Mouse (Mus musculus) forebrain, embryonic 14.5 days (tissue): ENCODE results near the gene Mfsd2a. TPM values are rescaled to one million over a fixed set of nuclear protein-coding genes. Genes with fewer than 3 reads are reported as not detected.

Source experiments
- ATAC-seq: fragments of 200-750 bp; cut with Nextera tagmentation; 2 replicates; pipeline ENCODE4 v1.8.0; 2017; ENCODE audit warnings: mild to moderate bottlenecking, moderate library complexity
- DNase-seq: peaks from one replicate; pipeline ENCODE4 v3.0.0-alpha.2; 2015; ENCODE audit warnings: low spot score
- H3K27ac ChIP-seq: fragments of 300-500 bp; sonication (generic); 2 replicates; pipeline ENCODE4 v1.5.1; 2014; ENCODE audit warnings: low read depth, mild to moderate bottlenecking, control low read depth, low read length, moderate library complexity
- H3K27me3 ChIP-seq: fragments of 300-500 bp; sonication (generic); replicated peaks from 2 replicates; pipeline ENCODE4 v1.6.1; 2014; ENCODE audit warnings: low read length, control low read depth, mixed read lengths; ENCODE audit not compliant: control insufficient read depth, insufficient read depth
- H3K36me3 ChIP-seq: fragments of 300-500 bp; sonication (generic); 2 replicates; pipeline ENCODE4 v1.6.1; 2014; ENCODE audit warnings: low read length, control low read depth; ENCODE audit not compliant: control insufficient read depth, insufficient read depth
- H3K4me1 ChIP-seq: fragments of 300-500 bp; sonication (generic); 2 replicates; pipeline ENCODE4 v1.6.1; 2014; ENCODE audit warnings: antibody characterized with exemption, low read length, control low read depth; ENCODE audit not compliant: control insufficient read depth, insufficient read depth
- H3K4me2 ChIP-seq: fragments of 300-500 bp; sonication (generic); 2 replicates; pipeline ENCODE4 v1.6.1; 2014; ENCODE audit warnings: mild to moderate bottlenecking, control low read depth, low read length
- H3K4me3 ChIP-seq: fragments of 300-500 bp; sonication (generic); 2 replicates; pipeline ENCODE4 v1.5.1; 2014; ENCODE audit warnings: low read depth, low read length, control low read depth
- H3K9ac ChIP-seq: fragments of 300-500 bp; sonication (generic); 2 replicates; pipeline ENCODE4 v1.6.1; 2014; ENCODE audit warnings: mild to moderate bottlenecking, low read length, control low read depth, moderate library complexity
- H3K9me3 ChIP-seq: fragments of 300-500 bp; sonication (generic); replicated peaks from 2 replicates; pipeline ENCODE4 v1.6.1; 2016; ENCODE audit warnings: low read length, control low read depth, mixed read lengths; ENCODE audit not compliant: control insufficient read depth
- WGBS: fragments of 180-500 bp; shearing (Covaris S2); extraction: QIAGEN DNeasy Blood & Tissue Kit; methylation state at CpG from one replicate; pipeline ENCODE4 v1.1.7; 2014; 5-methylcytosine and 5-hydroxymethylcytosine counted together
- polyA plus RNA-seq: library from polyadenylated mRNA; unstranded; fragments of >200 nt; fragmentation: Nextera tagmentation; extraction: Ambion mirVana; gene quantifications from 2 replicates; pipeline ENCODE4 v1.2.1, GENCODE M21; 2014

Gene Mfsd2a
- polyA plus RNA-seq, 1 experiment from 2014 or later = 31.3 TPM

GRCm38 (mm10) chr4:122935466-122936099, 25.4 kb downstream of the Mfsd2a start:
- WGBS = 87% methylated on average over 9 of the region's 9 CpGs
- no peak overlapping the region for H3K9ac ChIP-seq
- H3K9me3 ChIP-seq = no peaks in the 10 kb centered on the region
- no peak overlapping the region for H3K27ac ChIP-seq
- no peaks in the 10 kb centered on the region for H3K36me3 ChIP-seq
- no peak overlapping the region for H3K4me3 ChIP-seq
- H3K4me1 ChIP-seq = no peaks in the 10 kb centered on the region
- ATAC-seq (no peak), DNase-seq (no peak)
- no peaks in the 10 kb centered on the region for H3K27me3 ChIP-seq
- no peak overlapping the region for H3K4me2 ChIP-seq

GRCm38 (mm10) chr4:122933857-122934256, 27.1 kb downstream of the Mfsd2a start:
- Histone ChIP-seq H3K9me3 (no peaks in the 10 kb centered on the region), H3K36me3 (no peaks in the 10 kb centered on the region), H3K4me2 (no peak overlapping the region), H3K9ac (no peak overlapping the region), H3K27me3 (no peaks in the 10 kb centered on the region), H3K4me3 (no peak overlapping the region), H3K4me1 (no peaks in the 10 kb centered on the region), H3K27ac (no peak overlapping the region)
- 61% methylated on average over 3 of the region's 3 CpGs for WGBS
- no peak for DNase-seq
- no peak for ATAC-seq

GRCm38 (mm10) chr4:122933051-122933591, 27.9 kb downstream of the Mfsd2a start:
- DNase-seq (no peak), ATAC-seq (no peak)
- no peak overlapping the region for H3K9ac ChIP-seq
- no peaks in the 10 kb centered on the region for H3K4me1 ChIP-seq
- no peak overlapping the region for H3K4me3 ChIP-seq
- 76% methylated on average over 3 of the region's 3 CpGs for WGBS
- no peak overlapping the region for H3K27ac ChIP-seq
- H3K9me3 ChIP-seq = no peaks in the 10 kb centered on the region
- H3K4me2 ChIP-seq = no peak overlapping the region
- H3K27me3 ChIP-seq = no peaks in the 10 kb centered on the region
- no peaks in the 10 kb centered on the region for H3K36me3 ChIP-seq

GRCm38 (mm10) chr4:122932239-122932978, 28.6 kb downstream of the Mfsd2a start:
- WGBS = 80% methylated on average over 8 of the region's 8 CpGs
- no peak overlapping the region for H3K4me2 ChIP-seq
- ATAC-seq (no peak), DNase-seq (no peak)
- no peaks in the 10 kb centered on the region for H3K9me3 ChIP-seq
- no peak overlapping the region for H3K4me3 ChIP-seq
- no peak overlapping the region for H3K9ac ChIP-seq
- no peaks in the 10 kb centered on the region for H3K4me1 ChIP-seq
- H3K27me3 ChIP-seq = no peaks in the 10 kb centered on the region
- no peaks in the 10 kb centered on the region for H3K36me3 ChIP-seq
- H3K27ac ChIP-seq = no peak overlapping the region

- Histone ChIP-seq H3K36me3 (no peaks in the 10 kb centered on the region), H3K4me2 (no peak overlapping the region), H3K9ac (no peak overlapping the region), H3K27ac (no peak overlapping the region), H3K9me3 (no peaks in the 10 kb centered on the region), H3K4me3 (no peak overlapping the region), H3K27me3 (no peaks in the 10 kb centered on the region), H3K4me1 (no peaks in the 10 kb centered on the region)
- 86% methylated on average over 2 of the region's 2 CpGs for WGBS
- DNase-seq (no peak), ATAC-seq (no peak)
Observed at GRCm38 (mm10) chr4:122930939-122931590, 29.9 kb downstream of the Mfsd2a start.

- H3K27me3 ChIP-seq = no peaks in the 10 kb centered on the region
- no peak overlapping the region for H3K27ac ChIP-seq
- 92% methylated on average over 15 of the region's 15 CpGs for WGBS
- DNase-seq = no peak
- H3K9me3 ChIP-seq = no peaks in the 10 kb centered on the region
- no peak overlapping the region for H3K9ac ChIP-seq
- no peaks in the 10 kb centered on the region for H3K36me3 ChIP-seq
- no peaks in the 10 kb centered on the region for H3K4me1 ChIP-seq
- no peak overlapping the region for H3K4me2 ChIP-seq
- no peak overlapping the region for H3K4me3 ChIP-seq
- ATAC-seq = no peak
Observed at GRCm38 (mm10) chr4:122923392-122924344, 37.3 kb downstream of the Mfsd2a start.

GRCm38 (mm10) chr4:122922841-122923240, 38.1 kb downstream of the Mfsd2a start:
- no peak for DNase-seq
- no peak overlapping the region for H3K4me2 ChIP-seq
- no peaks in the 10 kb centered on the region for H3K4me1 ChIP-seq
- no peaks in the 10 kb centered on the region for H3K27me3 ChIP-seq
- WGBS = 0% methylated on average over 1 of the region's 1 CpGs
- H3K9ac ChIP-seq = no peak overlapping the region
- no peak overlapping the region for H3K27ac ChIP-seq
- H3K36me3 ChIP-seq = no peaks in the 10 kb centered on the region
- ATAC-seq = no peak
- H3K4me3 ChIP-seq = no peak overlapping the region
- H3K9me3 ChIP-seq = no peaks in the 10 kb centered on the region

- 89% methylated on average over 4 of the region's 4 CpGs for WGBS
- H3K36me3 ChIP-seq = no peaks in the 10 kb centered on the region
- no peak overlapping the region for H3K4me3 ChIP-seq
- no peak for DNase-seq
- H3K4me1 ChIP-seq = no peaks in the 10 kb centered on the region
- no peaks in the 10 kb centered on the region for H3K27me3 ChIP-seq
- no peak overlapping the region for H3K27ac ChIP-seq
- no peak overlapping the region for H3K4me2 ChIP-seq
- no peak overlapping the region for H3K9ac ChIP-seq
- H3K9me3 ChIP-seq = no peaks in the 10 kb centered on the region
- no peak for ATAC-seq
Observed at GRCm38 (mm10) chr4:122915985-122916384, 45.0 kb downstream of the Mfsd2a start.
